Mouse (Mus musculus) midbrain, embryonic 13.5 days (tissue): Measurements from ENCODE around the gene Cenpv. TPM values are rescaled to one million over a fixed set of nuclear protein-coding genes. Genes with fewer than 3 reads are reported as not detected.

Experiments used
- ATAC-seq: fragments of 200-750 bp; cut with Nextera tagmentation; 2 replicates; pipeline ENCODE4 v1.8.0; 2017; ENCODE audit warnings: mild to moderate bottlenecking, moderate TSS enrichment, moderate library complexity
- H3K27ac ChIP-seq: fragments of 300-500 bp; sonication (generic); 2 replicates; pipeline ENCODE4 v1.5.1; 2015; ENCODE audit warnings: inconsistent platforms, mild to moderate bottlenecking, moderate library complexity
- H3K27me3 ChIP-seq: fragments of 300-500 bp; sonication (generic); 2 replicates; pipeline ENCODE4 v1.6.1; 2015; ENCODE audit warnings: mild to moderate bottlenecking, inconsistent platforms
- H3K36me3 ChIP-seq: fragments of 300-500 bp; sonication (generic); 2 replicates; pipeline ENCODE4 v1.6.1; 2015; ENCODE audit warnings: mild to moderate bottlenecking, inconsistent platforms
- H3K4me1 ChIP-seq: fragments of 300-500 bp; sonication (generic); replicated peaks from 2 replicates; pipeline ENCODE4 v1.6.1; 2015; ENCODE audit warnings: inconsistent platforms
- H3K4me2 ChIP-seq: fragments of 300-500 bp; sonication (generic); replicated peaks from 2 replicates; pipeline ENCODE4 v1.6.1; 2015; ENCODE audit warnings: moderate library complexity, mild to moderate bottlenecking, inconsistent platforms
- H3K4me3 ChIP-seq: fragments of 300-500 bp; sonication (generic); replicated peaks from 2 replicates; pipeline ENCODE4 v1.5.1; 2015; ENCODE audit warnings: mild to moderate bottlenecking, inconsistent platforms
- H3K9ac ChIP-seq: fragments of 300-500 bp; sonication (generic); replicated peaks from 2 replicates; pipeline ENCODE4 v1.6.1; 2015; ENCODE audit warnings: mild to moderate bottlenecking, inconsistent platforms
- H3K9me3 ChIP-seq: fragments of 300-500 bp; sonication (generic); 2 replicates; pipeline ENCODE4 v1.6.1; 2016; ENCODE audit warnings: mild to moderate bottlenecking, inconsistent platforms
- WGBS: fragments of 180-500 bp; shearing (Covaris S2); methylation state at CpG from one replicate; pipeline ENCODE4 v1.1.7; 2015; 5-methylcytosine and 5-hydroxymethylcytosine counted together
- polyA plus RNA-seq: library from polyadenylated mRNA; unstranded; fragments of >200 nt; fragmentation: Nextera tagmentation; extraction: Ambion mirVana; gene quantifications from 2 replicates; pipeline ENCODE4 v1.2.1, GENCODE M21; 2015

The Cenpv gene
- polyA plus RNA-seq, result 52.8 and 65.6 TPM in 2 replicates

GRCm38 (mm10) chr11:62539089-62539890 is at the start of gene Cenpv:
Gene Cenpv, minus strand, starts transcription at chr11:62539261.
- Histone ChIP-seq H3K27me3 (no peaks in the 10 kb centered on the region), H3K4me3 (peak within 1 kb of the TSS; percentile 82), H3K36me3 (peaks cover 6% of the 10 kb centered on the region), H3K9me3 (no peaks in the 10 kb centered on the region), H3K4me2 (peak within 1 kb of the TSS; percentile 80), H3K4me1 (peaks cover 14% of the 10 kb centered on the region), H3K27ac (peak within 1 kb of the TSS; percentile 87), H3K9ac (peak within 1 kb of the TSS; percentile 95)
- 6% methylated on average over 45 of the region's 57 CpGs for WGBS
- no peak; the same call in none of the 2 replicates for ATAC-seq

- Histone ChIP-seq H3K27ac (no peak overlapping the region), H3K4me1 (no peaks in the 10 kb centered on the region), H3K4me2 (no peak overlapping the region), H3K27me3 (no peaks in the 10 kb centered on the region), H3K9ac (no peak overlapping the region), H3K36me3 (peaks cover 21% of the 10 kb centered on the region), H3K9me3 (no peaks in the 10 kb centered on the region), H3K4me3 (no peak overlapping the region)
- ATAC-seq, result no peak
- 84% methylated on average over 5 of the region's 5 CpGs for WGBS
These were observed 48.0 kb upstream of the Cenpv start for GRCm38 (mm10) chr11:62587034-62587433.

- Histone ChIP-seq H3K27me3 (no peaks in the 10 kb centered on the region), H3K27ac (no peak overlapping the region), H3K36me3 (peaks cover 20% of the 10 kb centered on the region), H3K9me3 (no peaks in the 10 kb centered on the region), H3K4me3 (no peak overlapping the region), H3K4me1 (no peaks in the 10 kb centered on the region), H3K4me2 (no peak overlapping the region), H3K9ac (no peak overlapping the region)
- ATAC-seq, result no peak
- WGBS, result 85% methylated on average over 9 of the region's 9 CpGs
These were observed 45.7 kb upstream of the Cenpv start for GRCm38 (mm10) chr11:62584671-62585206.

GRCm38 (mm10) chr11:62583031-62583430 is 44.0 kb upstream of the Cenpv start:
- H3K4me1 ChIP-seq, result no peaks in the 10 kb centered on the region
- peaks cover 2% of the 10 kb centered on the region; the same call in 1 of the 2 replicates for H3K27me3 ChIP-seq
- no peak overlapping the region for H3K4me3 ChIP-seq
- H3K4me2 ChIP-seq, result no peak overlapping the region
- WGBS, result 56% methylated on average over 6 of the region's 6 CpGs
- H3K9me3 ChIP-seq, result no peaks in the 10 kb centered on the region
- ATAC-seq, result no peak
- peaks cover 15% of the 10 kb centered on the region for H3K36me3 ChIP-seq
- H3K27ac ChIP-seq, result no peak overlapping the region
- no peak overlapping the region for H3K9ac ChIP-seq

GRCm38 (mm10) chr11:62576530-62577152 is 37.6 kb upstream of the Cenpv start:
- H3K9ac ChIP-seq, result peak overlapping the region; percentile 77
- no peaks in the 10 kb centered on the region for H3K9me3 ChIP-seq
- peaks cover 18% of the 10 kb centered on the region for H3K4me1 ChIP-seq
- H3K27ac ChIP-seq, result peak overlapping the region; percentile 72
- H3K27me3 ChIP-seq, result peaks cover 5% of the 10 kb centered on the region; the same call in 1 of the 2 replicates
- WGBS, result 69% methylated on average over 16 of the region's 16 CpGs
- no peaks in the 10 kb centered on the region for H3K36me3 ChIP-seq
- H3K4me2 ChIP-seq, result peak overlapping the region; percentile 93
- H3K4me3 ChIP-seq, result peak overlapping the region; percentile 57
- no peak for ATAC-seq

- WGBS, result 6% methylated on average over 27 of the region's 27 CpGs
- H3K4me3 ChIP-seq, result peak overlapping the region; percentile 57
- H3K27me3 ChIP-seq, result peaks cover 5% of the 10 kb centered on the region; the same call in 1 of the 2 replicates
- H3K36me3 ChIP-seq, result no peaks in the 10 kb centered on the region
- peaks cover 18% of the 10 kb centered on the region for H3K4me1 ChIP-seq
- H3K9ac ChIP-seq, result peak overlapping the region; percentile 77
- ATAC-seq, result peak; percentile 81
- peak overlapping the region; percentile 72 for H3K27ac ChIP-seq
- no peaks in the 10 kb centered on the region for H3K9me3 ChIP-seq
- peak overlapping the region; percentile 93 for H3K4me2 ChIP-seq
These were observed 36.8 kb upstream of the Cenpv start for GRCm38 (mm10) chr11:62575659-62576438.

- H3K4me2 ChIP-seq, result peak overlapping the region; percentile 93
- peaks cover 5% of the 10 kb centered on the region; the same call in 1 of the 2 replicates for H3K27me3 ChIP-seq
- peaks cover 18% of the 10 kb centered on the region for H3K4me1 ChIP-seq
- peak; percentile 81 for ATAC-seq
- H3K36me3 ChIP-seq, result no peaks in the 10 kb centered on the region
- H3K9ac ChIP-seq, result peak overlapping the region; percentile 77
- H3K4me3 ChIP-seq, result peak overlapping the region; percentile 57
- no peaks in the 10 kb centered on the region for H3K9me3 ChIP-seq
- peak overlapping the region; percentile 72; the same call in 1 of the 2 replicates for H3K27ac ChIP-seq
- WGBS, result 1% methylated on average over 9 of the region's 9 CpGs
These were observed 36.2 kb upstream of the Cenpv start for GRCm38 (mm10) chr11:62575297-62575658.

- peaks cover 5% of the 10 kb centered on the region; the same call in 1 of the 2 replicates for H3K27me3 ChIP-seq
- H3K27ac ChIP-seq, result no peak overlapping the region
- 92% methylated on average over 4 of the region's 4 CpGs for WGBS
- no peak overlapping the region for H3K4me2 ChIP-seq
- ATAC-seq, result peak; percentile 49; the same call in 1 of the 2 replicates
- peaks cover 18% of the 10 kb centered on the region for H3K4me1 ChIP-seq
- H3K9ac ChIP-seq, result no peak overlapping the region
- no peaks in the 10 kb centered on the region for H3K9me3 ChIP-seq
- H3K4me3 ChIP-seq, result no peak overlapping the region
- no peaks in the 10 kb centered on the region for H3K36me3 ChIP-seq
These were observed 35.6 kb upstream of the Cenpv start for GRCm38 (mm10) chr11:62574703-62575085.

GRCm38 (mm10) chr11:62573959-62574702 is 35.1 kb upstream of the Cenpv start, which contains the start of gene Trpv2:
Gene Trpv2, plus strand, starts transcription at chr11:62574486.
- H3K9ac ChIP-seq, result peak within 1 kb of the TSS; percentile 77; the same call in 1 of the 2 replicates
- no peak for ATAC-seq

GRCm38 (mm10) chr11:62568300-62568699 is 29.2 kb upstream of the Cenpv start:
- 80% methylated on average over 3 of the region's 3 CpGs for WGBS
- ATAC-seq, result no peak
- Histone ChIP-seq H3K4me2 (no peak overlapping the region), H3K4me1 (no peaks in the 10 kb centered on the region), H3K9me3 (no peaks in the 10 kb centered on the region), H3K9ac (no peak overlapping the region), H3K36me3 (no peaks in the 10 kb centered on the region), H3K4me3 (no peak overlapping the region), H3K27ac (no peak overlapping the region), H3K27me3 (no peaks in the 10 kb centered on the region)

More at GRCm38 (mm10) chr11:62573959-62574702, 35.1 kb upstream of the Cenpv start, which contains the start of gene Trpv2:
- no peaks in the 10 kb centered on the region for H3K9me3 ChIP-seq
- peaks cover 5% of the 10 kb centered on the region; the same call in 1 of the 2 replicates for H3K27me3 ChIP-seq
- peaks cover 18% of the 10 kb centered on the region for H3K4me1 ChIP-seq
- no peak within 1 kb of the TSS for H3K27ac ChIP-seq
- 82% methylated on average over 6 of the region's 6 CpGs for WGBS
- H3K4me2 ChIP-seq, result peak within 1 kb of the TSS; percentile 93
- H3K4me3 ChIP-seq, result peak within 1 kb of the TSS; percentile 57
- no peaks in the 10 kb centered on the region for H3K36me3 ChIP-seq

- 69% methylated on average over 1 of the region's 1 CpGs for WGBS
- Histone ChIP-seq H3K27ac (no peak overlapping the region), H3K9me3 (no peaks in the 10 kb centered on the region), H3K36me3 (no peaks in the 10 kb centered on the region), H3K27me3 (no peaks in the 10 kb centered on the region), H3K4me1 (no peaks in the 10 kb centered on the region), H3K4me3 (no peak overlapping the region), H3K9ac (no peak overlapping the region), H3K4me2 (no peak overlapping the region)
- no peak for ATAC-seq
These were observed 27.1 kb upstream of the Cenpv start for GRCm38 (mm10) chr11:62566211-62566610.
